Mouse (Mus musculus) gastrocnemius, adult 18-20 months (tissue): ENCODE data around the gene Plxnc1. TPM values are rescaled to one million over a fixed set of nuclear protein-coding genes. Genes with fewer than 3 reads are reported as not detected.

Experiments used
- DNase-seq: peaks from one replicate; pipeline ENCODE4 v3.0.0; 2021; ENCODE audit warnings: low spot score
- total RNA-seq, 2 experiments: library from RNA; stranded (reverse); gene quantifications; 2 replicates each; pipeline ENCODE4 v1.2.3; 2021

Plxnc1 gene
- total RNA-seq, 2 experiments from 2014 or later = 0.43 to 0.85 TPM

DNA sequence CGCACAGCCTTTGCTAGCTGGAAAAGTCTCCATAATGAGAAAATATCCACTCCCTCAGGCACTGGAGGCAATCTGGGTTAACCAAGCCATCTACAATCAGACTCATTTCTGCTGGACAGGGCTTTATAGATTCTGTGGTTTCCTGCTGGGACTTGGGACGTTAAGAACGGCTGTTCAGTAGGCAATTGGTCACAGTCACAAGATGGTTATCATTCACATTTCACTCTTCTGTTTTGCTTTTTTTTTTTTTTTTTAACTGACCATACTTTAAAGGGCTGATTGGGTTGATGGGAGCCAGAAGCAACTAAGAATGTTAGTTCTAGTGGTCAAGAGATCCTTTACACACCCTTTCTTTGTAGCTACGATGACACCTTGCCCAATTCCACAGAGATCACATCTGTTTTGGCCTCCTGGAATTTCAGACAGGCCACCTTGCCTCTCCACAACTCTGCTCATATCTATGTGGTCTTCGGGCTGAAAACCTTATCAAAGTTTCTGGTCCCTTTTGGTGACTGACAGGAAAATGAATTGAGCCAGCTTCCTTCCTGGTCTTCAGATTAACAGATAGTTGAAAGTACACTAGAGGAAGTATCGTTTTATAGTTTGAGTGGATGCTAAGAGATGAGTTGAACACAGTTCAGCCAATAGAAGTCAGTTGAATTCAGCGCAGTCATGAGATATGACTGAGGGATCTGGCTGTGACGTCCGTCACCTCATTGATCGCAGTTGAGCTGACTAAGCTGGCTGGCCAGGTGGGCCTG, 3.5 kb upstream of the Plxnc1 start:
- no peak for DNase-seq

DNA sequence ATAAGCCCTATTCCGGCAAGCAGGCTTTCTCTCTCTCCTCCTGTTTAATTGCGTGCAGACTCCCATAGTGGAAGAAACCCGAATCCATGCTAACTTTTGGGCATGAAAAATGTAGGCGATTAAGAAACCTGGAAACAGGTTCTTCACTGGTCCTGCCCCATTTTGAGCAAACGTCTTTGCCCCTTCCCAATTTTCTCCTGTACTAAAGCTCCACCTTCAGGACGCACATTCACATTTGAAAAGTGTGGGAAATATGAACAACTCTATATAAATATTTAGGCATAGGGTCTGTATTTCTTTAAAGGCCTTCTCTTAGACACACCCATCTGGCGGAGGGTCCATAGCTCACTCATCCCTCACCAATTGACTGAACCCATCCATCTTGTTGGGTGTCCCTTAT, 2.8 kb upstream of the Plxnc1 start:
- no peak for DNase-seq

DNA sequence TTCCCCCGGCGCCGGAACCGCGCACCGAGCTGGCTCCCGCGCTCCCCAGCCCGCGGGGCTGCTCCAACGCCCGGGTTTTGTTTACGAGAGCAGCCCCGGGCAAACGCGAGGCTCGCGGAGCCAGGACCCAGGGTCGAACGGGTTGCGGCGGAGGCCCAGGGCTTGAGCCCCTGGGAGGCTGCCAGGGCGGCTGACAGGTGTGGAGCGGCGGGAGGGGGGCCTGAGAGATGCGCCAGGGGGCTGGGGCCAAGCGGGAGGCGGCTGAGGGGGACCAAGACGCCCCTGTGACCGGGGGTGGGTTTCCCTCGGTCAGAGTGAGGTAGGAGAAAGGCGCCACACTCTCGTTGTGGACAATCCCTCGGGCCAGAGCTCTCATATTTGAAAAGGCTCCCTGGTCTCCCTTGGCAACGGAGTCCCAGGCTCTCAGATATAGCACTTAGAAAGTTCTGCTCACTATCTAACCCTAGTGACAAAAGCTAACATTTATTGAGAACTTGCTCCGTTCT, 624 bp upstream of the Plxnc1 start:
- DNase-seq = no peak

DNA sequence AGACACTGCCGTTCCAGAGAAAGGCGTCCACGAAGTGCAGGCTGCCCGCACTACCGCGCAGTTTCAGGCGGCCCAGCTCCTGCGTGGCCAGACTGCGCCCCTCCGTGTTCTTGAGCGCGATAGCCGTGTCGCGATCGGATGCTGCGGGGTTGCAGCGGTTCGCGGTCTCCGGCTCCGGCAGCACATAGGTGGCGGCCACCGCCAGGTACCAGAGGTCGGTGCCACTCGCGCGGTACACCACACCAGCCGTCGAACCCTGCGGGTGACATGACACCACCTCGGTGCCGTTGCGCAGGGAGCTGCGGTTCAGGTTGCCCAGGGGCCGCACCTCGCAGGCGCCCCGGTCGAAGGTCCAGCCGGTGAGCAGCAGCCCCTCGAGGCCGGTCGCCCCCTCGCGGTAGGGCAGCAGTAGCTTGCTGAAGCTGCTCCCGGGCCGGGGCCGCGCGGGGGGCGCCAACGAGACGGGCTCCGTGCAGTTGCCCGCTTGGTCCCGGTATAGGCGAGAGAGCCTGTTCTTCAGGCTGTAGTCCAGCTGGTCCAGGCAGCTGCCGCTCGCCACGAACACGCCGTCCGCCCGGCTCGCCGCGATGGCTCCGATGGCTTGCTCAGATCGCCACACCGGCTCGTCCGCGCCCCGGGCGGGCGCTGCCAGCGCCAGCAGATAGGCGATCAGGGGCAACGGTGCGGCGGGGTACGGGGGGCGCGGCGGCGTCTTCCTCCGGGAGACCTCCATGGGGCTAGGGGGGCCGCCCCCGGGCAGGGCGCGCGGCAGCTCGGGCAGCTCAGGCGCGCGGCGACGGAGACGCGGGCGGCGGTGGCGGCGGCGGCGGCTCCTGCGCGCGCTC, 567 bp downstream of the Plxnc1 start:
- DNase-seq = peak; percentile 27

DNA sequence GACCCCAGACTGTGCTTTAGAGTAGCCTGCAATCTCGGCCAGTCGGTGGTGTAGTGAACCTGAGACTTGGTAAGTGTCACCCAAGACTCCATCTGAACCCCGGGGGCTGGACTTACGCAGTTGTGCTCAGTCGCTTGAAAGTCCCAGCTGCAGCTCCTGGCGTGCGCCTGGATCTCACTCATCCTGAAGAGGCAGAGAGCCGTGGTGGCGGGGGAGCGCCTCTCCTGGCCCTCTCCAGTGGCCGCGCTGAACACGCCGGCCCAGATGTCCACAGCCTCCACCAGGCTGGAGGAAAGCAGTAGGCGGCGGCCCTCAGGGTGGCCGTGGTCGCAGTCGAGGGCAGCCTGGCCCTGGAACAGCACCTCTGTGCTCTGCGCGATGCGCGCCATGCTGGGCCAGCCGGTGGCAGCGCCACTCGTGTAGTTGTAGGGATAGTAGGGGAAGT, 1.2 kb downstream of the Plxnc1 start:
- DNase-seq = no peak

DNA sequence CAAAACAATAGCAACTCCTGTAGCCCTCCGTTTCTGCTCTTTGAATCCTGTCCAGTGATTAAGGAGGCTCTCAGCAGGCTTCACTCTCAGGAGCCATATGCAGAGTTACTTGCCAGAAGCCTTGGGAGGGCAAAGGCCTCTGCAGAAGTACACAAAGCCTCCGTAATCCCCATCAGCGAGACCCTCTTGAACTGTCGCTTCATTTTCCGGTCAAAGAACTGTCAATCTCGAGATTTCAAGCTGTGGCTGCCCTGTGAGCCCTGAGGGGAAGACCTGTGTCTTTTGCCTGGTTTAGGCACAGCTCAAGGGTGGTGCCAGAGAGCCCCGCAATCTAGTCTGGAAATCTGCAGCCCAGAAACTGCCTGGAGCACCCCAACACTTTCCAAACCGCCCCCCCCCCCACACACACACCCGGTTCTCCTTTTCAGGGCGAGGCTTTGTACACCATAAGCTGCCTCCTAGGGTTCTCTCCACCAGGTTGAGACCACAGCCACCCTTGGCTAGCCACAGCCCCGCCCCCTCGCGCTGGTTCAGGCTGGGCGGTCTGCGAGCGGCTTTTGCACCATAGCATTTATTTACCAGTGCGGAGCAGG, 2.1 kb downstream of the Plxnc1 start:
- DNase-seq = no peak

DNA sequence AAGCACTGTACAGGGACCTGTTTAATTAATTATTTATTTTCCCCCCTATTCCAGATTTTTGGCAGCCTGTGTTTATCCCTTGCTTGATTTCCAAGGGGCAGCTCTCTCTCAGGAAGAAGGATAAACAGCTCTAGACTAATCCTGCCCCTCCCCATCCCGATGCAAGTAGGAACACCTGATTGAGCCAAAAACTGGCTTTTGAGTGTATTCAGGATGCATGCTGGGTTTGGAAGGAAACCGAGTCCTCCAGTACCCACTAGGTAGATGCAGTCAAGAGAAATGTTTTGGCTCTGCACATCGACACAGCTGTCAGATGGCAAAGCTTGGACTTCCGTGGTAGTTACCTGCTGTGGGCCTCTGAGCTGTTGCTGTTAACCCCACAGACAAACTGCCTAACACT, 3.1 kb downstream of the Plxnc1 start:
- no peak for DNase-seq

DNA sequence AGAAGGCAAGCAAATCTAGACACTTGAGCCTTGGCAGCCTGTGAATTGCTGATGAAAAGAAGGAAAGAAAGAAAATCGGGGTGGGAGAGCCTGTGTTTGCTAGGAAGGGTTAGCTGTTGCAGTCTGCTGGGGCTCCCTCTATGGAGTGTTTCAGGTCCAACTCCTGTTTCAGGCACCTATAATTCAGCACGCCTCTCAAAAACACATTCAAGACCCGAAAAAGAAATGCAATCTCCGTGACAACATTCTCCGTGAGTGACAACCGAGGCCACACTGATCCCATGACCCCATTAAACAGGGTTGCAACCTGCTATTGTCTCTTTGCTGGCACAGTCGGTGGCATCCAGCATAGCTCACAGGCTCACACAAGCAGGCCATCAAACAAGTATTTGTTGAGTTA, 3.8 kb downstream of the Plxnc1 start:
- DNase-seq = no peak

DNA sequence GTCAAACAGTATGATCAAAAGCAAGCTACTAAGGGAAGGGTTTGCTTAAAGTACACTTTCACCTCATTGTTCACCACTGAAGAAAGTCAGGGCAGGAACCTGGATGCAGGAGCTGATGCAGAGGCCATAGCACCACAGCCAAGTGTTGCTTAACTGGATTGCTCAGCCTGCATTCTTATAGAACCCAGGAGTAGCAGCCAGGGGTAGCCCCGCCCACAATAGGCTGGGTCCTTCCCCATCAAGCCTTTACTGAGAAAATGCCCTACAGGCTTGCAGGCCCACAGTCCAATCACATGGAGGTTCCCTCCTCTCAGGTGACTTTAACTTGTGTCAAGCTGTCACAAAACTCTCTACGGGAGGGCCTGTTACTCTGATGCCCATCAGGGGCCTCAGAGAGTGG, 4.6 kb downstream of the Plxnc1 start:
- no peak for DNase-seq

DNA sequence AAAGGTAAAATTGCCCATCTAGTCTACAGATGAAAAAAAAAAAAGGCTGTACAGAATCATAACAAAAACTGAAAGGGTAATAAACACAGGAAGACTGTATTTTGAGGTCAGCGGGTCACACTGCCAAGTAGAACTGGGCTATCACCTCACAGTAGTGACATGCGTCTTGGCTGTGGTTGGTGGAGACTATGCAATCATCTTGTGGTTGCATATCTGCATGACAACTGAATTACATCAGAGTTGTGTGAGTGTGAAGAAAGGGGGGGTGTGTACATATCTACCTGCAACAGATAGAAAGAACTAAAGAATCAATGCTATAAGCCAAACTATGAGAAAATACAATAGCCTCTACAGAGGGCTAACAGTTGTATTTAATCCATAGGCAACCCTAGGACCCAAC, 5.7 kb downstream of the Plxnc1 start:
- DNase-seq = no peak

DNA sequence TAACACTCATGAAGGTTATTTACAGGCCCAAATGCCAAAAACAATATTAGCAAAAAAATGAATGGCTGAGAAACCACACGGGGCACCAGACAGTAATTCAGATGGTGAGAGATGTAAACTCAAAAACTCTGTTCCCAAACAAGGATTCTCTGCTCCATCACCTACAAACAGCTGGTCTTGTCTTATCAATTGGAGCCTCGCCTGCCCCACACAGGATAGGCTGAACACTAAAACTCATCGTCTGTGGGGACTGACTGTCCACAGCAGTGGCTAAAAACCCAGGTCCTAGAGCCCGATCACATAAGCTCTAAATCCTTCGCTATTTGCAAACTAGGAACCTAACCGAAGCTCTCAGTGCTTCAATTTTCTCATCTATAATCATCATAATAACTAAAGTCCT, 6.3 kb downstream of the Plxnc1 start:
- no peak for DNase-seq

DNA sequence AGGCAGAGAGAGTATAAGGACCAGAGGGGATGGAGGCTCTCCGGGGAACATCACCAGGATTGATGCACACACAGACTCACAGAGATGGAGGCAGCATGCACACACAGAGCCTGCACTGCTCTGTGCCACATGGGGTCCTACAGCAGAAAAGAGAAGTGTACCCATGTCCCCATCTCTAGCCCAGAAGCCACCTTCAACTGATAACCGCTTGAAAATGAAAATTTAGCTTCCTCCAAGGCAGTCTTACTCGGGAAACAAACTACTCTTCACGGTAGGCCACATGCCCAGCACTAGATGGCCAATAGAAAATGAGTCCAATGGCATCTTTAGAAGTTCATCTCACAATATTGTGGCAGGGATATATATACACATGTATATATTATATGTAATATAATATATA, 9.4 kb downstream of the Plxnc1 start:
- DNase-seq = no peak

DNA sequence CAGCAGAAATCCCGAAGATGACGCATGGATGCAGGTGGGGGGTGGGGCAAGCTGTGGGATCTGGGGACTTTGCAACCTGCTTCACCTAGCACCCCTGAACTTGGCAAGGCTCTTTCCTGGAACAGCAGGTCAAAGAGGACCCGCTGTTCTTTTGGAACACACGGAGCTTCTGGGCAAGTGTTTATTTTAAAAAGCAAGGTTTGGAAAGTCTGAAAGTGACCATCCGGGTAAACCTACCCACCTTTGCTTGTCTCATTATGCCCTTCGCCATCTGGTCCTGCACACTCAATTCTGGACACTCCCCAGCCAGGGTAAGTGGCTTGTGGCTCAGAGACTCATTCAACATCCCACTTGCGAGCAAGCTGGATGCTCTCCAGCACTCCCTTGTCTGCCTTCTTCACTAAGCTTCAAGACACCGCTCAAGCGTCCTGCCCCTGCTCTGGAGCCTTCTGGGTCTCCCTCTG, 10.5 kb downstream of the Plxnc1 start:
- no peak for DNase-seq

DNA sequence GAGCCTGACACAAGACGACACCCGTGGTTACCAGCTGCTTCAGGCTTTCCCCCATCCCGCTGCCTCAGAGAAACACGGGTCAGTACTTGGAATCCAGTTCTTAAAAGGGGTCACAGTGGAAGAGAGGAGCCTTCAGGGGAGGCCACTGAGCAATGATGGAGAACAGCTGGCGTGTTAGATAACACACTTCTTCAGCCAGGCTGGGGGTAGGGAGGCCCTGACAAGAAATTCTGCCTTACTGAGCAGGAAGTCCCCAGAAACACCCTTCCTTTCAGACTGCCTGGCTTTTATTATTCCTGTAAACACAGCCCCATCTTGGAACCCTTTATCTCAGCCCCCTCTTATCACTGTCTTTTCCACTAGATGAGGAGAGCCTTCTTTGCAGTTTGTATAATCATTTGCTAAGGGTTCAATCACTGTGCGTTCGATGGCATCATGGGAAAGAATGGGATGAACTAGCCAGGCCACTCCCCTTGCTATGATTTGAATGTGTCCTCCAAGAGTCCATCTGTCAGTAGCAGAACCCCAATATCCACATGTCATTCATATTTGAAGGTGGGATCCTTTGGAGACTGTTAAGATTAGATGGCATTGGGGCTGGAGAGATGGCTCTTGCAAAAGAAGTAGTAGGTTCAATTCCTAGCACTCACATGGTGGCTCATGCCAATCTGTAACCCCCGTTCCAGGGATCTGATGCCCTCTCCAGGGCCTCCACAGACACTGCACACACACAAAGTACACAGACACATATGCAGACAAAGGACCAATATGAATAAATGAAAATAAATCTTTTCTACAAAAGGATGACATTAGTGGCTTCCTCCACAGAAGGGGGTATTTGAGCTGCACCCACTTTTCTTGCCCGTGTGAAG, 12.4 kb downstream of the Plxnc1 start:
- no peak for DNase-seq

DNA sequence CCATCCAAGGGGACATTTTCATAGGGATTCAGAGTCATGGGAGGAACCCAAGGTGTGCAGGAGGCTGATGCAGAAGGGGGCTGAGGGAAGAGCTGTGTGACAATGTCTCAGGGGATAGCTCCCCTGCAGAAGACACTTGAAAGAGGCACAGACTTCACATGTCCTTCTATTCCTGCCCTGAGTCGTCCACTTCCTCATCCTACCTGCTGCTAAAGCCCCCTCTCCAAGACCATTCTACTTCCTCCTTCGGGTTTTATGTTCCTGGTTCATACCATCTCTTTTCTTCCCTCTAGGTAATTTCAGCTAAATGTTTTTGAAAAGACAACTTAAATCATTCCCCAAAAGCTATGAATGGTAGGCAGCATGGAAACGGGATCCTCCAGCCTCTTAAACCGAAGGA, 16.5 kb downstream of the Plxnc1 start:
- no peak for DNase-seq

DNA sequence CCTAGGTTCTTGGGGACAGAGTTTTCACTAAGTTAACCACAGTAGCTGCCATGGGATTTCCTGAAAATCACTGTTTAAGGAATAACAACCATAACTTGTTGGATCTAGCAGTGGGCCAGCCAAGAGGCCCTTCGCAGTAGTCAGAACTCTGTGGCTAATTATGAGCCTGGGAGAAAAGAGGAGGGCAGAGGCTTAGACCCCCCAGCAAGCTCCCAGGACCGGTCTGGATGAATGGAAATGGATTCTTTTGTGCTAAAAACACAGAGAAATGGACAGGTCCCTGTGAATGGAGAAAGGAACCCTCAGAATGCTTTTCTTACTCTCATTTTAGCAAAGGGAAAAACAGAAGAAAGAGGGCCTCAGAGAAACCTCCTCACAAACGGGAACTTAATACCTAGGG, 18.3 kb downstream of the Plxnc1 start:
- no peak for DNase-seq

DNA sequence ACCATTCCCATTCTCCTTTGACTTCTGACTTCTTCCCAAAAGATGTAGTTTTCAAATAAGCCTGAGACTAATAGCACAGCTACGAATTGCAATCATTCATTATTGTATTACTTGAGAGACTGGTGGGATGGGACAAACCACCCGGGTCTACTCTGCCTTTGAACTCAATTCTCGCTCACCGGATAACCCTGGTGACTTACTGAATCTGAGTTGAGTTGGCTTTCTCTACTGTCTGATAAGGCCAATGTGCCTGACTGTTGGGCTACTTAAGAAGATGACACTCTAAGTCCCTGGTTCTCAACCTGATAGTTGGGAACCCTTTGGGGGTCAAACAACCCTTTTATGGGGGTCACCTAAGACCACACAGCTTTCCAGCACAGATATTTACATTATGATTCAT, 19.8 kb downstream of the Plxnc1 start:
- DNase-seq = no peak

DNA sequence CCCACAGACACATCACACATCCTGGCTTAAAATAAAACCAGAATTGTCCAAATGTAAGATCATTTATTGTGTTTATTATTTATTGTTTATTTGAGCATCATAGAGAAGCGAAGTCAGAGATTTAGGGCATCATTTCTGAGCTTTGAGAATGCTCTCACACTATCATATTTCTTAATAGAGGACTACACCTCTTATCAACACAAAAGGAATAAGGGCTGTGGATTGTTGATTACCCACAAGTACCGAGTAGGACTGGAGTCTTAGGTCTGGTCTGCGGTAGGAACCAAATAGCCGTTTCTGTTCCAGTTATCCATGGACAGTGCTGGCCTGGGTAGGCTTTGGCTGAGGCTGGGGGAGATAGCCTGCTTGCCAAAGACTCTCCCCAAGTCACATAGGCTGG, 20.2 kb downstream of the Plxnc1 start:
- no peak for DNase-seq

DNA sequence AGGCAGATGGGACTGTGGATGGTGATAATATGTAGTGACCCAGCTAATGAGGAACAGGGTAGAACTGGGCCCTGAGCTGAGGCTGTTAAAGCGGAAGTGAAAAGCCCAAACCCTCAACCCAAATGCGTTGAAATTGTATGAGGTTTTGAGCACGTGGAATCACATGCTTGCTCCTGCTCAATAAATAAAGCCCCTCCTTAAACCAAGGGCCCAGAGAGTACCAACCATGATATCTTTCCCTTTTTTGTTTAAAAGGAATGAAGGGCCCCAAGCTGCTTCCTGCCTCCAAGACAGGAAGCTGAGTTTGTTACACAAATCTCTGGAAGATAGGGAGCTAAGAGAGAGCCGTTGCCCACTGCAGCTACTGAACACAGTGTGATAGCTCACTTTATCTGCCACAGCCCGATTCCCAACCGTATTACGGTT, 21.3 kb downstream of the Plxnc1 start:
- no peak for DNase-seq

DNA sequence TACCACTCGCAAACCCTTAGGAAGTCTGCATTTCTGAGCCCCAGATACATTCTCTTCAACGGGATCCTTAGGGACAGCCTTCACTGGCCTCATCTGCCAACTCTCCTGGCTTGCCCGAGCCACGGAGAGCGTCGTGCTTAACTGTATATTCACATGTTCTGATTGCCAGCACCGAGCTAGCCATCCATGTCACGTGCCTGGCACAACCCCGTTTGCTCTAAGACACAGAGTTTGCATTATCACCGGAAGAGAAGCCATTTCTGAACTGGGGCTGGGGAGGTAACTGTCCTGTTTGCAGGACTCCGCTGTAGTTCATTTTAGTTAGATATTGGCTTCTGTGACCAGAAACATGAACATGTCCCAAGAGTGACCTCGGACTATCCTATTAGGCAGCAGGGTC, 21.8 kb downstream of the Plxnc1 start:
- no peak for DNase-seq

DNA sequence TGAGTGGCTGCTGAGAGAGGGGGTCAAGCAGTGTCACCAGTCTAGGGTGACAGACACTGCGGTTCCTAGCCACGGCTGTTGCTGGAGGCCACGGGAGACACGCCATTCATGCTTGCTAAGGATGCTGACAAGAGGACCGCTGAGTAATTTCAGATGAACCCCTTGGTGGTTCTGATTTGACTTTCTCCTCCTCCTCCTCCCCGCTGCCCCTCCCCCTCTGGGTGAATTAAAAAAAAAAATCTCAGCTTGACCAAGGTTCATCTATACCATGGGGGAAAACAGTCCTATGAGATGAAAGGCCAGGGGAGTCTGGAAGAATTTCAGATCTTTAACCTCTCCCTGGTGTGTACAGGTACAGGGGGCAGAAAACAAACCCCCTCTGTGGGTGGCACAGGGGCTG, 22.9 kb downstream of the Plxnc1 start:
- DNase-seq = no peak
